Mouse (Mus musculus) intestine, embryonic 16.5 days (tissue): Measurements from ENCODE around the gene Lrfn4. TPM values are rescaled to one million over a fixed set of nuclear protein-coding genes. Genes with fewer than 3 reads are reported as not detected.

ENCODE experiments used
- ATAC-seq: fragments of 200-750 bp; cut with Nextera tagmentation; 2 replicates; pipeline ENCODE4 v1.8.0; 2017; ENCODE audit warnings: moderate TSS enrichment, moderate library complexity
- H3K27ac ChIP-seq: fragments of 300-500 bp; sonication (generic); 2 replicates; pipeline ENCODE4 v1.5.1; 2014; ENCODE audit warnings: mild to moderate bottlenecking, low read length
- H3K27me3 ChIP-seq: fragments of 300-500 bp; sonication (generic); replicated peaks from 2 replicates; pipeline ENCODE4 v1.6.1; 2014; ENCODE audit warnings: low read length, control low read depth, mixed read lengths; ENCODE audit not compliant: control insufficient read depth, insufficient read depth
- H3K36me3 ChIP-seq: fragments of 300-500 bp; sonication (generic); 2 replicates; pipeline ENCODE4 v1.6.1; 2014; ENCODE audit warnings: low read length, control low read depth; ENCODE audit not compliant: control insufficient read depth, insufficient read depth
- H3K4me1 ChIP-seq: fragments of 300-500 bp; sonication (generic); 2 replicates; pipeline ENCODE4 v1.6.1; 2014; ENCODE audit warnings: low read length, control low read depth, mixed read lengths; ENCODE audit not compliant: control insufficient read depth, insufficient read depth
- H3K4me2 ChIP-seq: fragments of 300-500 bp; sonication (generic); 2 replicates; pipeline ENCODE4 v1.6.1; 2014; ENCODE audit warnings: low read depth, low read length, control low read depth
- H3K4me3 ChIP-seq: fragments of 300-500 bp; sonication (generic); 2 replicates; pipeline ENCODE4 v1.5.1; 2014; ENCODE audit warnings: mild to moderate bottlenecking, low read length
- H3K9ac ChIP-seq: fragments of 300-500 bp; sonication (generic); 2 replicates; pipeline ENCODE4 v1.6.1; 2014; ENCODE audit warnings: low read depth, low read length
- H3K9me3 ChIP-seq: fragments of 300-500 bp; sonication (generic); 2 replicates; pipeline ENCODE4 v1.6.1; 2016; ENCODE audit warnings: low read length, control low read depth; ENCODE audit not compliant: control insufficient read depth
- WGBS: fragments of 180-500 bp; shearing (Covaris S2); extraction: QIAGEN DNeasy Blood & Tissue Kit; methylation state at CpG from one replicate; pipeline ENCODE4 v1.1.7; 2014; 5-methylcytosine and 5-hydroxymethylcytosine counted together
- polyA plus RNA-seq: library from polyadenylated mRNA; unstranded; fragments of >200 nt; fragmentation: Nextera tagmentation; extraction: Ambion mirVana; gene quantifications from 2 replicates; pipeline ENCODE4 v1.2.1, GENCODE M21; 2015

Gene Lrfn4
- polyA plus RNA-seq, result 2.7 and 4.0 TPM in 2 replicates

GRCm38 (mm10) chr19:4615151-4616093 is at the start of gene Lrfn4:
TSS of gene Lrfn4 (minus strand) at chr19:4615667.
- peak; percentile 94 for ATAC-seq
- H3K4me1 ChIP-seq, result peaks cover 26% of the 10 kb centered on the region
- no peaks in the 10 kb centered on the region for H3K9me3 ChIP-seq
- H3K27ac ChIP-seq, result peak within 1 kb of the TSS; percentile 88
- peak within 1 kb of the TSS; percentile 94 for H3K4me3 ChIP-seq
- H3K9ac ChIP-seq, result peak within 1 kb of the TSS; percentile 92
- WGBS, result 0% methylated on average over 78 of the region's 87 CpGs
- no peaks in the 10 kb centered on the region for H3K27me3 ChIP-seq
- peak within 1 kb of the TSS; percentile 82 for H3K4me2 ChIP-seq
- peaks cover 16% of the 10 kb centered on the region for H3K36me3 ChIP-seq

GRCm38 (mm10) chr19:4658156-4658555 is 42.7 kb upstream of the Lrfn4 start:
- no peak for ATAC-seq
- Histone ChIP-seq H3K9me3 (no peaks in the 10 kb centered on the region), H3K27me3 (no peaks in the 10 kb centered on the region), H3K4me2 (no peak overlapping the region), H3K27ac (no peak overlapping the region), H3K4me1 (no peaks in the 10 kb centered on the region), H3K9ac (no peak overlapping the region), H3K4me3 (no peak overlapping the region), H3K36me3 (no peaks in the 10 kb centered on the region)
- WGBS, result 89% methylated on average over 5 of the region's 5 CpGs

GRCm38 (mm10) chr19:4646917-4647492 is 31.5 kb upstream of the Lrfn4 start:
- H3K36me3 ChIP-seq, result no peaks in the 10 kb centered on the region
- no peak overlapping the region for H3K27ac ChIP-seq
- no peaks in the 10 kb centered on the region for H3K4me1 ChIP-seq
- no peak overlapping the region for H3K4me2 ChIP-seq
- no peak for ATAC-seq
- no peak overlapping the region for H3K9ac ChIP-seq
- H3K27me3 ChIP-seq, result no peaks in the 10 kb centered on the region
- H3K4me3 ChIP-seq, result no peak overlapping the region
- no peaks in the 10 kb centered on the region for H3K9me3 ChIP-seq
- WGBS, result 73% methylated on average over 11 of the region's 11 CpGs

- Histone ChIP-seq H3K4me1 (no peaks in the 10 kb centered on the region), H3K4me2 (no peak overlapping the region), H3K4me3 (no peak overlapping the region), H3K9me3 (no peaks in the 10 kb centered on the region), H3K27me3 (no peaks in the 10 kb centered on the region), H3K27ac (no peak overlapping the region), H3K36me3 (no peaks in the 10 kb centered on the region), H3K9ac (no peak overlapping the region)
- 43% methylated on average over 10 of the region's 10 CpGs for WGBS
- no peak for ATAC-seq
Observed at GRCm38 (mm10) chr19:4644271-4644670, 28.8 kb upstream of the Lrfn4 start.

- no peaks in the 10 kb centered on the region for H3K36me3 ChIP-seq
- H3K4me2 ChIP-seq, result no peak overlapping the region
- no peak overlapping the region for H3K9ac ChIP-seq
- H3K4me3 ChIP-seq, result no peak overlapping the region
- no peaks in the 10 kb centered on the region for H3K4me1 ChIP-seq
- WGBS, result 73% methylated on average over 4 of the region's 4 CpGs
- 0 out of 2 replicates have a peak, but pooled peaks cover 3% of the 10 kb centered on the region for H3K27me3 ChIP-seq
- H3K27ac ChIP-seq, result no peak overlapping the region
- no peak for ATAC-seq
- no peaks in the 10 kb centered on the region for H3K9me3 ChIP-seq
Observed at GRCm38 (mm10) chr19:4635986-4636385, 20.5 kb upstream of the Lrfn4 start.

GRCm38 (mm10) chr19:4628819-4629218 is 13.4 kb upstream of the Lrfn4 start:
- H3K36me3 ChIP-seq, result no peaks in the 10 kb centered on the region
- no peaks in the 10 kb centered on the region for H3K9me3 ChIP-seq
- WGBS, result 0% methylated on average over 1 of the region's 1 CpGs
- 0 out of 2 replicates have a peak, but pooled peaks cover under 1% of the 10 kb centered on the region for H3K27me3 ChIP-seq
- ATAC-seq, result no peak
- no peak overlapping the region for H3K4me2 ChIP-seq
- H3K9ac ChIP-seq, result no peak overlapping the region
- H3K4me1 ChIP-seq, result peaks cover 12% of the 10 kb centered on the region
- H3K4me3 ChIP-seq, result no peak overlapping the region
- no peak overlapping the region for H3K27ac ChIP-seq

- Histone ChIP-seq H3K4me2 (peak overlapping the region; percentile 67), H3K27ac (peak overlapping the region; percentile 88), H3K27me3 (no peaks in the 10 kb centered on the region), H3K4me1 (peaks cover 12% of the 10 kb centered on the region), H3K36me3 (peaks cover 3% of the 10 kb centered on the region; the same call in 1 of the 2 replicates), H3K4me3 (peak overlapping the region; percentile 87), H3K9ac (peak overlapping the region; percentile 95), H3K9me3 (no peaks in the 10 kb centered on the region)
- ATAC-seq, result peak; percentile 72
- 2% methylated on average over 35 of the region's 35 CpGs for WGBS
Observed at GRCm38 (mm10) chr19:4625829-4626535, 10.5 kb upstream of the Lrfn4 start.

- H3K4me1 ChIP-seq, result peaks cover 12% of the 10 kb centered on the region
- peak within 1 kb of the TSS; percentile 95 for H3K9ac ChIP-seq
- H3K4me2 ChIP-seq, result peak within 1 kb of the TSS; percentile 73
- under 1% methylated on average over 64 of the region's 64 CpGs for WGBS
- H3K36me3 ChIP-seq, result peaks cover 5% of the 10 kb centered on the region; the same call in 1 of the 2 replicates
- H3K27me3 ChIP-seq, result no peaks in the 10 kb centered on the region
- no peaks in the 10 kb centered on the region for H3K9me3 ChIP-seq
- peak within 1 kb of the TSS; percentile 87 for H3K4me3 ChIP-seq
- ATAC-seq, result peak; percentile 92
- H3K27ac ChIP-seq, result peak within 1 kb of the TSS; percentile 88
Observed at GRCm38 (mm10) chr19:4625179-4625828, 9.8 kb upstream of the Lrfn4 start, which contains the start of gene Rce1. TSS of gene Rce1 (minus strand) at chr19:4625641.
